Mouse (Mus musculus) brain, embryonic 14.5 days (tissue): ENCODE results near the gene Cpne4. TPM values are rescaled to one million over a fixed set of nuclear protein-coding genes. Genes with fewer than 3 reads are reported as not detected.

Source experiments
- DNase-seq: peaks from one replicate; pipeline ENCODE4 v3.0.0-alpha.2; 2011; ENCODE audit warnings: low read depth
- CTCF ChIP-seq: fragments of 200-500 bp; IDR thresholded peaks from 2 replicates; pipeline ENCODE4 v1.5.1; 2012; ENCODE audit warnings: inconsistent platforms, mild to moderate bottlenecking, moderate library complexity, borderline replicate concordance; ENCODE audit not compliant: insufficient read depth, insufficient read length; ENCODE audit errors: extremely low read depth
- POLR2A ChIP-seq: fragments of 200-500 bp; IDR thresholded peaks from 2 replicates; pipeline ENCODE4 v1.6.1; 2012; ENCODE audit warnings: mild to moderate bottlenecking, inconsistent platforms, borderline replicate concordance; ENCODE audit not compliant: poor library complexity, insufficient read depth, insufficient read length, severe bottlenecking; ENCODE audit errors: extremely low read depth
- polyA plus RNA-seq: library from polyadenylated mRNA; depleted of rRNA; stranded (reverse); fragments of >200 nt; gene quantifications from 2 replicates; pipeline ENCODE4 v1.2.3, GENCODE M21; 2012

Cpne4 gene
- polyA plus RNA-seq, 1 experiment = 9.1 TPM

GRCm38 (mm10) chr9:104616691-104617090 lies 69.6 kb downstream of the Cpne4 start:
- TF ChIP-seq POLR2A (no peak), CTCF (no peak)
- no peak for DNase-seq

- DNase-seq = peak; percentile 37
- TF ChIP-seq CTCF (no peak), POLR2A (no peak)
Measured at GRCm38 (mm10) chr9:104623564-104623963, 76.5 kb downstream of the Cpne4 start.

- TF ChIP-seq POLR2A (no peak), CTCF (no peak)
- peak; percentile 55 for DNase-seq
Measured at GRCm38 (mm10) chr9:104627816-104628215, 80.7 kb downstream of the Cpne4 start.

GRCm38 (mm10) chr9:104629282-104629681 lies 82.2 kb downstream of the Cpne4 start:
- TF ChIP-seq POLR2A (no peak), CTCF (no peak)
- DNase-seq = no peak

GRCm38 (mm10) chr9:104646348-104646994 lies 99.4 kb downstream of the Cpne4 start:
- peak; percentile 14 for DNase-seq
- no peak for TF ChIP-seq CTCF
- TF ChIP-seq POLR2A = no peak

GRCm38 (mm10) chr9:104652691-104653261 lies 105.7 kb downstream of the Cpne4 start:
- TF ChIP-seq CTCF = no peak
- no peak for TF ChIP-seq POLR2A
- DNase-seq = peak; percentile 59

- no peak for TF ChIP-seq POLR2A
- no peak for TF ChIP-seq CTCF
Measured at GRCm38 (mm10) chr9:104659758-104660157, 112.7 kb downstream of the Cpne4 start.

GRCm38 (mm10) chr9:104676665-104677064 lies 129.6 kb downstream of the Cpne4 start:
- peak; percentile 68; the same call in 1 of the 2 replicates for TF ChIP-seq CTCF
- no peak for TF ChIP-seq POLR2A
- peak; percentile 47 for DNase-seq

More at GRCm38 (mm10) chr9:104659758-104660157, 112.7 kb downstream of the Cpne4 start:
- peak; percentile 2 for DNase-seq

- DNase-seq = no peak
- no peak for TF ChIP-seq CTCF
- TF ChIP-seq POLR2A = no peak
Measured at GRCm38 (mm10) chr9:104678571-104678970, 131.5 kb downstream of the Cpne4 start.

GRCm38 (mm10) chr9:104687051-104687450 lies 140.0 kb downstream of the Cpne4 start:
- TF ChIP-seq CTCF = no peak
- TF ChIP-seq POLR2A = no peak
- no peak for DNase-seq

GRCm38 (mm10) chr9:104693145-104693544 lies 146.1 kb downstream of the Cpne4 start:
- DNase-seq = peak; percentile 88
- TF ChIP-seq CTCF (no peak), POLR2A (no peak)

- DNase-seq = no peak
Measured at GRCm38 (mm10) chr9:104710831-104711230, 163.7 kb downstream of the Cpne4 start.

GRCm38 (mm10) chr9:104725311-104725710 lies 178.2 kb downstream of the Cpne4 start:
- DNase-seq = peak; percentile 31
- TF ChIP-seq POLR2A (no peak), CTCF (no peak)

More at GRCm38 (mm10) chr9:104710831-104711230, 163.7 kb downstream of the Cpne4 start:
- TF ChIP-seq POLR2A (no peak), CTCF (no peak)
